10 mouse cellular contexts compared by ENCODE assay signal in genomic region chr15:101129412-101129811, GRCm38 (mm10). TPM values are rescaled to one million over a fixed set of nuclear protein-coding genes. Genes with fewer than 3 reads are reported as not detected.
DNase-seq lines count a peak whose midpoint lies in the region; ATAC-seq and TF ChIP-seq lines count a peak whose summit lies in the region.
"Had no signal": no experiment of that assay in that cellular context is flagged by ENCODE, and none has a peak within 500 bp of the region (broad histone marks: within the 10 kb centered on the region; RNA-seq: fewer than 3 reads in every experiment).

No protein-coding gene starts in this region.

- WGBS in kidney, adult 2 months = 33% methylated on average over 5 of the region's 5 CpGs
- WGBS in limb, embryonic 15.5 days = 55% methylated on average over 5 of the region's 5 CpGs

- peaks cover 2% of the 10 kb centered on the region for H3K4me1 ChIP-seq in kidney, adult 2 months (ENCODE audit: control insufficient read depth, insufficient read depth, low read length)
- peaks cover 8% of the 10 kb centered on the region for H3K4me1 ChIP-seq in ES-Bruce4 (ENCODE audit: control insufficient read depth, insufficient read depth, low read length)
- H3K4me1 ChIP-seq in embryonic fibroblast, embryonic 13.5 days (ENCODE audit: control insufficient read depth, insufficient read depth, low read length) = peaks cover 5% of the 10 kb centered on the region
- H3K4me1 ChIP-seq in limb, embryonic 15.5 days = peaks cover 49% of the 10 kb centered on the region

- TF ChIP-seq CTCF in kidney, adult 2 months (conservative IDR thresholded peaks at IDR 0.05; ENCODE audit: insufficient read depth, insufficient read length, low read depth, low read length) = no peak
- no peak for TF ChIP-seq CTCF in ES-Bruce4 (IDR thresholded peaks at IDR 0.05; ENCODE audit: low read depth, low read length)
- no peak for TF ChIP-seq CTCF in embryonic fibroblast, embryonic 13.5 days (IDR thresholded peaks at IDR 0.05; ENCODE audit: borderline replicate concordance, insufficient read depth, low read length)

- peak overlapping the region; percentile 84 for H3K4me2 ChIP-seq in limb, embryonic 15.5 days

- no peak for ATAC-seq in limb, embryonic 15.5 days (ENCODE audit: insufficient number of reproducible peaks, low FRiP score, low TSS enrichment, low read depth)

- 0 out of 2 replicates have a peak overlapping the region, but pooled peaks have one; percentile 29 for H3K9ac ChIP-seq in ES-Bruce4 (ENCODE audit: low read depth, poor library complexity, severe bottlenecking)
- peak overlapping the region; percentile 49; the same call in 1 of the 2 replicates for H3K9ac ChIP-seq in limb, embryonic 15.5 days

- no peak for TF ChIP-seq POLR2A in kidney, adult 2 months (IDR thresholded peaks at IDR 0.05; ENCODE audit: low read depth, low read length)
- no peak for TF ChIP-seq POLR2A in ES-Bruce4 (IDR thresholded peaks at IDR 0.05; ENCODE audit: insufficient read depth, low read length)
- TF ChIP-seq POLR2A in embryonic fibroblast, embryonic 13.5 days (IDR thresholded peaks at IDR 0.05; ENCODE audit: low read depth, low read length) = no peak

- H3K36me3 ChIP-seq in kidney, adult 2 months (ENCODE audit: control insufficient read depth, insufficient read depth, low read length) = no peaks in the 10 kb centered on the region
- no peaks in the 10 kb centered on the region for H3K36me3 ChIP-seq in ES-Bruce4 (ENCODE audit: control insufficient read depth, insufficient read depth, low read length, poor library complexity, severe bottlenecking)
- no peaks in the 10 kb centered on the region for H3K36me3 ChIP-seq in limb, embryonic 15.5 days

- peak overlapping the region; percentile 5; the same call in 1 of the 2 replicates for H3K27ac ChIP-seq in kidney, adult 2 months (ENCODE audit: insufficient read depth, low read depth, low read length)
- H3K27ac ChIP-seq in ES-Bruce4 (ENCODE audit: insufficient read depth, low read length) = no peak overlapping the region
- no peak overlapping the region for H3K27ac ChIP-seq in embryonic fibroblast, embryonic 13.5 days (ENCODE audit: insufficient read depth, low read length)
- no peak overlapping the region for H3K27ac ChIP-seq in limb, embryonic 15.5 days

- H3K9me3 ChIP-seq in ES-Bruce4 (replicated peaks; ENCODE audit: control insufficient read depth, insufficient read depth, low read length, poor library complexity, severe bottlenecking) = no peaks in the 10 kb centered on the region
- H3K9me3 ChIP-seq in limb, embryonic 15.5 days = no peaks in the 10 kb centered on the region

- no peak for TF ChIP-seq EP300 in ES-Bruce4 (IDR thresholded peaks at IDR 0.05; ENCODE audit: insufficient read depth, low read depth, low read length)

- peak overlapping the region; percentile 62 for H3K4me3 ChIP-seq in kidney, adult 2 months (ENCODE audit: insufficient read depth, low read depth, low read length)
- H3K4me3 ChIP-seq in ES-Bruce4 (ENCODE audit: low read depth, low read length) = no peak overlapping the region
- H3K4me3 ChIP-seq in embryonic fibroblast, embryonic 13.5 days (ENCODE audit: insufficient read depth, low read length) = peak overlapping the region; percentile 25; the same call in 1 of the 2 replicates
- peak overlapping the region; percentile 48 for H3K4me3 ChIP-seq in limb, embryonic 15.5 days

- no peaks in the 10 kb centered on the region for H3K27me3 ChIP-seq in kidney, adult 2 months (replicated peaks; ENCODE audit: control insufficient read depth, insufficient read depth, low read length)
- no peaks in the 10 kb centered on the region for H3K27me3 ChIP-seq in ES-Bruce4 (ENCODE audit: control insufficient read depth, insufficient read depth, low read length, poor library complexity, severe bottlenecking)
- H3K27me3 ChIP-seq in limb, embryonic 15.5 days = peaks cover 22% of the 10 kb centered on the region; the same call in 1 of the 2 replicates

- DNase-seq in kidney, adult 2 months = no peak
- DNase-seq in kidney, postnatal 25 days = no peak
- no peak for DNase-seq in thymus, postnatal 36 days
- no peak for DNase-seq in adrenal gland, postnatal 4 days (ENCODE audit: low spot score in 2 of 2)
- no peak for DNase-seq in adrenal gland, adult 18-20 months (ENCODE audit: low spot score in 2 of 2)

RNA-seq across cellular contexts. Expression of gene Acvrl1, which starts 1.1 kb away (rescaled TPM):
- polyA plus RNA-seq in kidney, adult 2 months (2012; rRNA removed) = 33.4 and 34.1 TPM in 2 replicates
- 2.7 and 2.9 TPM in 2 replicates for polyA plus RNA-seq in ES-Bruce4 (2011; ENCODE audit: insufficient read depth, insufficient read length, low read depth, missing spikeins)
- 11.7 and 13.0 TPM in 2 replicates for polyA plus RNA-seq in embryonic fibroblast, embryonic 13.5 days (2011; ENCODE audit: insufficient read length, low read depth, missing spikeins)
- 16.3 and 17.7 TPM in 2 replicates for polyA plus RNA-seq in limb, embryonic 15.5 days (2015; fragmentation: Nextera tagmentation; extraction: Ambion mirVana)
- total RNA-seq in adrenal gland, postnatal 4 days (2021) = 10 to 100 TPM; 22.4 to 22.9 TPM
- total RNA-seq in adrenal gland, adult 18-20 months (2021) = 10 to 100 TPM; 19.1 to 26.1 TPM

RNA-seq across cellular contexts. Expression of gene Ankrd33, which starts 13.9 kb away (rescaled TPM):
- not detected in 2 replicates for polyA plus RNA-seq in kidney, adult 2 months (2012; rRNA removed)
- polyA plus RNA-seq in ES-Bruce4 (2011; ENCODE audit: insufficient read depth, insufficient read length, low read depth, missing spikeins) = not detected in 2 replicates
- not detected in 2 replicates for polyA plus RNA-seq in embryonic fibroblast, embryonic 13.5 days (2011; ENCODE audit: insufficient read length, low read depth, missing spikeins)
- polyA plus RNA-seq in limb, embryonic 15.5 days (2015; fragmentation: Nextera tagmentation; extraction: Ambion mirVana) = not detected in 2 replicates
- total RNA-seq in adrenal gland, postnatal 4 days (2021) = 1 to 10 TPM in 1 of 2 experiments, under 1 TPM in 1; 0.73 to 1.2 TPM
- total RNA-seq in adrenal gland, adult 18-20 months (2021) = under 1 TPM; 0.42 to 0.70 TPM
- total RNA-seq: ES-E14 had no signal
- polyA plus RNA-seq: liver, embryonic 16.5 days had no signal

RNA-seq across cellular contexts. Expression of gene Acvr1b, which starts 44.5 kb away (rescaled TPM):
- 37.0 and 37.2 TPM in 2 replicates for polyA plus RNA-seq in kidney, adult 2 months (2012; rRNA removed)
- 27.7 and 27.8 TPM in 2 replicates for polyA plus RNA-seq in ES-Bruce4 (2011; ENCODE audit: insufficient read depth, insufficient read length, low read depth, missing spikeins)
- polyA plus RNA-seq in embryonic fibroblast, embryonic 13.5 days (2011; ENCODE audit: insufficient read length, low read depth, missing spikeins) = 8.8 and 9.7 TPM in 2 replicates
- polyA plus RNA-seq in limb, embryonic 15.5 days (2015; fragmentation: Nextera tagmentation; extraction: Ambion mirVana) = 8.4 and 10.9 TPM in 2 replicates
- total RNA-seq in adrenal gland, postnatal 4 days (2021) = 10 to 100 TPM; 18.5 to 19.9 TPM
- total RNA-seq in adrenal gland, adult 18-20 months (2021) = 1 to 10 TPM; 5.8 to 5.9 TPM

RNA-seq across cellular contexts. Expression of gene Fignl2, which starts 51.0 kb away (rescaled TPM):
- 8.6 and 9.6 TPM in 2 replicates for polyA plus RNA-seq in kidney, adult 2 months (2012; rRNA removed)
- polyA plus RNA-seq in ES-Bruce4 (2011; ENCODE audit: insufficient read depth, insufficient read length, low read depth, missing spikeins) = 25.6 and 27.4 TPM in 2 replicates
- 1.3 and 1.4 TPM in 2 replicates for polyA plus RNA-seq in embryonic fibroblast, embryonic 13.5 days (2011; ENCODE audit: insufficient read length, low read depth, missing spikeins)
- 0.09 and 0.12 TPM in 2 replicates for polyA plus RNA-seq in limb, embryonic 15.5 days (2015; fragmentation: Nextera tagmentation; extraction: Ambion mirVana)
- total RNA-seq in adrenal gland, postnatal 4 days (2021) = 10 to 100 TPM; 13.5 to 13.8 TPM
- total RNA-seq in adrenal gland, adult 18-20 months (2021) = 1 to 10 TPM; 4.7 to 7.1 TPM
